Mouse (Mus musculus) MEL (cell line): ENCODE measurements at regions not wholly inside any gene's neighbourhood (a gene's known extent, or its start where the extent isn't known, plus 50 kb on each side); places are given as distances from the start of the nearest gene placed in this dataset.

Experiments used
- DNase-seq: peaks from one replicate; pipeline ENCODE4 v3.0.0; 2011; ENCODE audit warnings: low read depth, low spot score
- H3K27ac ChIP-seq: 2 replicates; pipeline ENCODE4 v1.5.1; 2012; ENCODE audit warnings: low read depth, mild to moderate bottlenecking, control low read depth, low read length, moderate library complexity; ENCODE audit not compliant: control insufficient read depth
- H3K27me3 ChIP-seq, 2 experiments: fragments of 150-350 bp in 1 of 2; sonication (generic) in 1 of 2; 2 replicates each; pipeline ENCODE4 v1.6.1; 2012; ENCODE audit warnings: low read length in 2 of 2, mild to moderate bottlenecking in 2 of 2, improper control_type of control experiment in 1 of 2, moderate library complexity in 1 of 2; ENCODE audit not compliant: insufficient read depth in 2 of 2, control insufficient read depth in 1 of 2
- H3K36me3 ChIP-seq, 2 experiments: 2 replicates each; pipeline ENCODE4 v1.6.1; 2012 to 2014; ENCODE audit warnings: low read length in 2 of 2, improper control_type of control experiment in 1 of 2, inconsistent platforms in 1 of 2, mild to moderate bottlenecking in 1 of 2; ENCODE audit not compliant: insufficient read depth in 2 of 2, control insufficient read depth in 1 of 2
- H3K4me1 ChIP-seq, 2 experiments: fragments of 150-350 bp in 1 of 2; sonication (generic) in 1 of 2; 2 replicates each; pipeline ENCODE4 v1.6.1; 2012; ENCODE audit warnings: low read length in 2 of 2, improper control_type of control experiment in 1 of 2, mild to moderate bottlenecking in 1 of 2; ENCODE audit not compliant: insufficient read depth in 2 of 2, control insufficient read depth in 1 of 2
- H3K4me3 ChIP-seq, 2 experiments: fragments of 150-350 bp in 1 of 2; sonication (generic) in 1 of 2; 2 replicates each; pipeline ENCODE4 v1.5.1; 2012; ENCODE audit warnings: low read depth in 2 of 2, low read length in 2 of 2, mild to moderate bottlenecking in 2 of 2, moderate library complexity in 2 of 2, control low read depth in 1 of 2, improper control_type of control experiment in 1 of 2; ENCODE audit not compliant: control insufficient read depth in 1 of 2, insufficient read depth in 1 of 2
- H3K79me2 ChIP-seq: 2 replicates; pipeline ENCODE4 v1.6.1; 2012; ENCODE audit warnings: mild to moderate bottlenecking, low read length, moderate library complexity; ENCODE audit not compliant: control insufficient read depth, poor library complexity, insufficient read depth
- H3K9ac ChIP-seq: 2 replicates; pipeline ENCODE4 v1.6.1; 2012; ENCODE audit warnings: low read depth, mild to moderate bottlenecking, control low read depth, low read length, moderate library complexity; ENCODE audit not compliant: control insufficient read depth, poor library complexity, severe bottlenecking
- H3K9me3 ChIP-seq: fragments of 150-350 bp; sonication (generic); replicated peaks from 2 replicates; pipeline ENCODE4 v1.6.1; 2012; ENCODE audit warnings: mild to moderate bottlenecking, low read length, improper control_type of control experiment, moderate library complexity; ENCODE audit not compliant: insufficient read depth
- CHD1 ChIP-seq: IDR thresholded peaks from 2 replicates; pipeline ENCODE4 v1.6.1; 2012; ENCODE audit warnings: low read depth, mild to moderate bottlenecking, inconsistent platforms, low read length, improper control_type of control experiment
- CTCF ChIP-seq, 3 experiments: IDR thresholded peaks in 2 of 3; conservative IDR thresholded peaks in 1 of 3; 2 replicates each; pipeline ENCODE4 v1.5.1; 2011 to 2012; ENCODE audit warnings: low read length in 3 of 3, low read depth in 2 of 3, mild to moderate bottlenecking in 2 of 3, improper control_type of control experiment in 1 of 3, inconsistent platforms in 1 of 3, mixed read lengths in 1 of 3, moderate library complexity in 1 of 3; ENCODE audit not compliant: control insufficient read depth in 1 of 3, insufficient read depth in 1 of 3, poor library complexity in 1 of 3, severe bottlenecking in 1 of 3
- E2F4 ChIP-seq: IDR thresholded peaks from 2 replicates; pipeline ENCODE4 v1.6.1; 2011; ENCODE audit warnings: low read depth, low read length, improper control_type of control experiment, borderline replicate concordance
- ELF1 ChIP-seq: IDR thresholded peaks from 2 replicates; pipeline ENCODE4 v1.6.1; 2014; ENCODE audit warnings: low read depth, mild to moderate bottlenecking, inconsistent platforms, low read length, improper control_type of control experiment, moderate library complexity
- EP300 ChIP-seq, 2 experiments: IDR thresholded peaks; 2 replicates each; pipeline ENCODE4 v1.6.1; 2011; ENCODE audit warnings: improper control_type of control experiment in 2 of 2, low read length in 2 of 2, low read depth in 1 of 2, mild to moderate bottlenecking in 1 of 2
- MEF2A ChIP-seq: IDR thresholded peaks from 2 replicates; pipeline ENCODE4 v1.6.1; 2014; ENCODE audit warnings: low read depth, mild to moderate bottlenecking, inconsistent platforms, low read length, improper control_type of control experiment; ENCODE audit not compliant: poor library complexity, insufficient replicate concordance, severe bottlenecking; ENCODE audit errors: extremely low read depth
- POLR2A ChIP-seq, 2 experiments: IDR thresholded peaks; 2 replicates each; pipeline ENCODE4 v1.6.1; 2011 to 2012; ENCODE audit warnings: low read length in 2 of 2, mild to moderate bottlenecking in 2 of 2, control low read depth in 1 of 2, improper control_type of control experiment in 1 of 2, low read depth in 1 of 2, moderate library complexity in 1 of 2; ENCODE audit not compliant: control insufficient read depth in 1 of 2, insufficient read depth in 1 of 2, poor library complexity in 1 of 2
- POLR2AphosphoS5 ChIP-seq: IDR thresholded peaks from 2 replicates; pipeline ENCODE4 v1.6.1; 2012; ENCODE audit warnings: low read depth, borderline replicate concordance, mild to moderate bottlenecking, inconsistent platforms, low read length, moderate library complexity, mixed read lengths
- RCOR1 ChIP-seq: IDR thresholded peaks from 2 replicates; pipeline ENCODE4 v1.6.1; 2012; ENCODE audit warnings: low read depth, mild to moderate bottlenecking, inconsistent platforms, low read length, improper control_type of control experiment
- SIN3A ChIP-seq: IDR thresholded peaks from 2 replicates; pipeline ENCODE4 v1.6.1; 2012; ENCODE audit warnings: low read length, improper control_type of control experiment, inconsistent platforms
- SMC3 ChIP-seq: IDR thresholded peaks from 2 replicates; pipeline ENCODE4 v1.6.1; 2011; ENCODE audit warnings: low read depth, low read length, improper control_type of control experiment
- TAL1 ChIP-seq: IDR thresholded peaks from 2 replicates; pipeline ENCODE4 v1.6.1; 2012; ENCODE audit warnings: mild to moderate bottlenecking, inconsistent platforms, low read length, moderate library complexity, mixed read lengths
- TBP ChIP-seq: IDR thresholded peaks from 2 replicates; pipeline ENCODE4 v1.8.0; 2011; ENCODE audit warnings: low read depth, low read length, improper control_type of control experiment
- UBTF ChIP-seq: IDR thresholded peaks from 2 replicates; pipeline ENCODE4 v1.6.1; 2012; ENCODE audit warnings: low read depth, mild to moderate bottlenecking, inconsistent platforms, low read length, improper control_type of control experiment, moderate library complexity, borderline replicate concordance; ENCODE audit not compliant: insufficient read depth
- USF2 ChIP-seq, 2 experiments: IDR thresholded peaks; 2 replicates each; pipeline ENCODE4 v1.6.1; 2011 to 2012; ENCODE audit warnings: improper control_type of control experiment in 2 of 2, low read length in 2 of 2, borderline replicate concordance in 1 of 2, inconsistent platforms in 1 of 2, low read depth in 1 of 2, mild to moderate bottlenecking in 1 of 2; ENCODE audit not compliant: insufficient read depth in 1 of 2
- ZC3H11A ChIP-seq: IDR thresholded peaks from 2 replicates; pipeline ENCODE4 v1.6.1; 2012; ENCODE audit warnings: low read depth, mild to moderate bottlenecking, inconsistent platforms, low read length, improper control_type of control experiment
- ZKSCAN1 ChIP-seq: IDR thresholded peaks from 2 replicates; pipeline ENCODE4 v1.6.1; 2012; ENCODE audit warnings: low read depth, mild to moderate bottlenecking, inconsistent platforms, low read length, improper control_type of control experiment, moderate library complexity

DNA sequence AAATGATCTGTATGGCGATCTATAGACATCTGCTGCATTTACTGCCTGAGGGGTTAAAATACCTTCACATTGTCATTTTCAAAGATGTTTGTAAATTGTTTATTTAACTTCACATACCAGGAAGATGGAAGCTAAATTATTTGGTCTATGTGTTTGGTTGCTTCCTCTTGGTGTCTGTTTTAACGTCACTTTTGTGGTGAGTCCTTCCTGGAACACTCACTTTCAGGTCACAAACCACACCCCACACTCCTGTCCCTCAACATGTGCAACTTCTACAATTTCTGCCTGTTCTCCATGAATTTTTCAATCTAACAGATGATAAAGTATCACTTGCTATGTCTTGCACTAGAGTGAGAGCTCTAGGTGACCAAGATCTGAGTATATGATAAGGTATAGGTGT lies 151.4 kb upstream of the Ahr start:
- no peak for DNase-seq
- H3K4me1 ChIP-seq = no peaks in the 10 kb centered on the region

DNA sequence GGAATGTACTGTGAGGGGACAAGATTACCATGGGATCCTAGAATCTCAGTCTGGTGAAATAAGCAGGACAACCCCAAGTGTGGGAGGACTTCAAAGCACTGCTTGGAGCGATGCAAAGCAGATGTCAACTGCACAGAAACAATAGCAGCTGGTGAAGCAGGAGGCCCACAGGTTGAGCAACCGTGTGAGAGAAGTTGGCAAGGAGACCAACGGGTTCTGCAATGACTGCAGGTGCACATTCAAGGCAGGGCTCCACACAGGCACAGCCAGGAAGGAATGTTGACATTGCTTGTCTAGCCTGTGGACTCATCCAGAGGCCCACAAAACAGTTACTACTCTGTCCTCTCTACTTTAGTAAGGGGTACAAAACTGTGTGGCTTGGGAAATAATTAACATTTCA lies 150.4 kb upstream of the Ahr start:
- no peaks in the 10 kb centered on the region for H3K4me1 ChIP-seq
- no peak overlapping the region for H3K9ac ChIP-seq
- no peak overlapping the region for H3K4me3 ChIP-seq
- no peaks in the 10 kb centered on the region for H3K36me3 ChIP-seq
- no peak for DNase-seq
- H3K79me2 ChIP-seq = no peaks in the 10 kb centered on the region
- H3K9me3 ChIP-seq = no peaks in the 10 kb centered on the region
- no peak for TF ChIP-seq E2F4
- no peak for TF ChIP-seq ZC3H11A
- no peak for TF ChIP-seq ELF1
- TF ChIP-seq MEF2A = no peak
- no peak for TF ChIP-seq UBTF
- TF ChIP-seq CTCF (IDR thresholded peaks at IDR 0.05 in 2 of 3, conservative IDR thresholded peaks at IDR 0.05 in 1 of 3; ENCODE audit: control insufficient read depth in 1 of 3, insufficient read depth in 1 of 3, low read depth in 2 of 3, low read length in 3 of 3, poor library complexity in 1 of 3, severe bottlenecking in 1 of 3) = no peak
- TF ChIP-seq POLR2A (IDR thresholded peaks at IDR 0.05; ENCODE audit: control insufficient read depth in 1 of 2, insufficient read depth in 1 of 2, low read depth in 1 of 2, low read length in 2 of 2, poor library complexity in 1 of 2) = no peak
- TF ChIP-seq SMC3 = no peak
- TF ChIP-seq SIN3A = no peak
- TF ChIP-seq TBP = no peak
- TF ChIP-seq USF2 (IDR thresholded peaks at IDR 0.05; ENCODE audit: borderline replicate concordance in 1 of 2, insufficient read depth in 1 of 2, low read depth in 1 of 2, low read length in 2 of 2) = no peak
- TF ChIP-seq RCOR1 = no peak
- no peak for TF ChIP-seq ZKSCAN1
- TF ChIP-seq TAL1 = no peak
- H3K27ac ChIP-seq = no peak overlapping the region
- no peaks in the 10 kb centered on the region for H3K27me3 ChIP-seq

More for the DNA sequence above, 151.4 kb upstream of the Ahr start:
- Histone ChIP-seq H3K36me3 (no peaks in the 10 kb centered on the region), H3K27ac (no peak overlapping the region), H3K79me2 (no peaks in the 10 kb centered on the region), H3K4me3 (no peak overlapping the region), H3K27me3 (no peaks in the 10 kb centered on the region), H3K9me3 (no peaks in the 10 kb centered on the region), H3K9ac (no peak overlapping the region)
- TF ChIP-seq POLR2AphosphoS5 = no peak
- no peak for TF ChIP-seq EP300 (IDR thresholded peaks at IDR 0.05; ENCODE audit: low read depth in 1 of 2, low read length in 2 of 2)
- no peak for TF ChIP-seq TBP
- no peak for TF ChIP-seq SMC3
- no peak for TF ChIP-seq CHD1
